Mouse (Mus musculus): ENCODE results near the gene Arhgap33. TPM values are rescaled to one million over a fixed set of nuclear protein-coding genes. Genes with fewer than 3 reads are reported as not detected.

The Arhgap33 gene
- polyA plus RNA-seq (2014; fragmentation: Nextera tagmentation; extraction: Ambion mirVana) = 13.2 and 13.4 TPM in 2 replicates

- ATAC-seq (ENCODE audit: insufficient number of reproducible peaks, insufficient read depth, low FRiP score, low read depth) = peak; percentile 92
- H3K27ac ChIP-seq (ENCODE audit: low read length) = peak within 1 kb of the TSS; percentile 15; the same call in 1 of the 2 replicates
- peak within 1 kb of the TSS; percentile 92 for H3K4me2 ChIP-seq (replicated peaks; ENCODE audit: low read depth, low read length)
- peaks cover 15% of the 10 kb centered on the region for H3K4me1 ChIP-seq (ENCODE audit: control insufficient read depth, insufficient read depth, low read length)
- H3K4me3 ChIP-seq (ENCODE audit: low read depth, low read length) = peak within 1 kb of the TSS; percentile 63
- WGBS = under 1% methylated on average over 63 of the region's 84 CpGs
- H3K9ac ChIP-seq (replicated peaks; ENCODE audit: low read depth, low read length) = peak within 1 kb of the TSS; percentile 58
- no peaks in the 10 kb centered on the region for H3K9me3 ChIP-seq (ENCODE audit: control insufficient read depth, low read depth, low read length)
- H3K36me3 ChIP-seq (ENCODE audit: control insufficient read depth, insufficient read depth, low read length) = peaks cover 23% of the 10 kb centered on the region; the same call in 1 of the 2 replicates
- H3K27me3 ChIP-seq (ENCODE audit: control insufficient read depth, insufficient read depth, low read length) = no peaks in the 10 kb centered on the region
Observed at GRCm38 (mm10) chr7:30534633-30535577, at the start of gene Arhgap33. Arhgap33 (minus strand) TSS chr7:30535060.

- no peak for ATAC-seq (ENCODE audit: insufficient number of reproducible peaks, insufficient read depth, low FRiP score, low read depth)
- H3K9me3 ChIP-seq (ENCODE audit: control insufficient read depth, low read depth, low read length) = no peaks in the 10 kb centered on the region
- H3K4me2 ChIP-seq (replicated peaks; ENCODE audit: low read depth, low read length) = no peak overlapping the region
- peaks cover 71% of the 10 kb centered on the region for H3K36me3 ChIP-seq (ENCODE audit: control insufficient read depth, insufficient read depth, low read length)
- no peak overlapping the region for H3K9ac ChIP-seq (replicated peaks; ENCODE audit: low read depth, low read length)
- H3K4me3 ChIP-seq (ENCODE audit: low read depth, low read length) = no peak overlapping the region
- H3K4me1 ChIP-seq (ENCODE audit: control insufficient read depth, insufficient read depth, low read length) = peaks cover 12% of the 10 kb centered on the region; the same call in 1 of the 2 replicates
- no peak overlapping the region for H3K27ac ChIP-seq (ENCODE audit: low read length)
- WGBS = 93% methylated on average over 10 of the region's 10 CpGs
- H3K27me3 ChIP-seq (ENCODE audit: control insufficient read depth, insufficient read depth, low read length) = no peaks in the 10 kb centered on the region
Observed at GRCm38 (mm10) chr7:30584339-30584738, 49.5 kb upstream of the Arhgap33 start.

GRCm38 (mm10) chr7:30581547-30581946, 46.7 kb upstream of the Arhgap33 start:
- Histone ChIP-seq H3K4me2 (replicated peaks; ENCODE audit: low read depth, low read length) (no peak overlapping the region), H3K9me3 (ENCODE audit: control insufficient read depth, low read depth, low read length) (no peaks in the 10 kb centered on the region), H3K9ac (replicated peaks; ENCODE audit: low read depth, low read length) (no peak overlapping the region), H3K4me1 (ENCODE audit: control insufficient read depth, insufficient read depth, low read length) (peaks cover 2% of the 10 kb centered on the region; the same call in 1 of the 2 replicates), H3K36me3 (ENCODE audit: control insufficient read depth, insufficient read depth, low read length) (peaks cover 97% of the 10 kb centered on the region), H3K27me3 (ENCODE audit: control insufficient read depth, insufficient read depth, low read length) (no peaks in the 10 kb centered on the region), H3K4me3 (ENCODE audit: low read depth, low read length) (no peak overlapping the region), H3K27ac (ENCODE audit: low read length) (no peak overlapping the region)
- no peak for ATAC-seq (ENCODE audit: insufficient number of reproducible peaks, insufficient read depth, low FRiP score, low read depth)
- WGBS = 96% methylated on average over 16 of the region's 16 CpGs

- Histone ChIP-seq H3K4me2 (replicated peaks; ENCODE audit: low read depth, low read length) (no peak overlapping the region), H3K9me3 (ENCODE audit: control insufficient read depth, low read depth, low read length) (no peaks in the 10 kb centered on the region), H3K4me3 (ENCODE audit: low read depth, low read length) (no peak overlapping the region), H3K27me3 (ENCODE audit: control insufficient read depth, insufficient read depth, low read length) (no peaks in the 10 kb centered on the region), H3K4me1 (ENCODE audit: control insufficient read depth, insufficient read depth, low read length) (no peaks in the 10 kb centered on the region), H3K9ac (replicated peaks; ENCODE audit: low read depth, low read length) (no peak overlapping the region), H3K27ac (ENCODE audit: low read length) (no peak overlapping the region), H3K36me3 (ENCODE audit: control insufficient read depth, insufficient read depth, low read length) (peaks cover 97% of the 10 kb centered on the region)
- ATAC-seq (ENCODE audit: insufficient number of reproducible peaks, insufficient read depth, low FRiP score, low read depth) = no peak
- WGBS = 93% methylated on average over 8 of the region's 8 CpGs
Observed at GRCm38 (mm10) chr7:30579950-30580349, 45.1 kb upstream of the Arhgap33 start.

GRCm38 (mm10) chr7:30572969-30573368, 38.1 kb upstream of the Arhgap33 start:
- Histone ChIP-seq H3K4me1 (ENCODE audit: control insufficient read depth, insufficient read depth, low read length) (no peaks in the 10 kb centered on the region), H3K9me3 (ENCODE audit: control insufficient read depth, low read depth, low read length) (no peaks in the 10 kb centered on the region), H3K27me3 (ENCODE audit: control insufficient read depth, insufficient read depth, low read length) (no peaks in the 10 kb centered on the region), H3K4me2 (replicated peaks; ENCODE audit: low read depth, low read length) (no peak overlapping the region), H3K36me3 (ENCODE audit: control insufficient read depth, insufficient read depth, low read length) (peaks cover 97% of the 10 kb centered on the region), H3K4me3 (ENCODE audit: low read depth, low read length) (no peak overlapping the region), H3K27ac (ENCODE audit: low read length) (no peak overlapping the region), H3K9ac (replicated peaks; ENCODE audit: low read depth, low read length) (no peak overlapping the region)
- 83% methylated on average over 2 of the region's 2 CpGs for WGBS
- ATAC-seq (ENCODE audit: insufficient number of reproducible peaks, insufficient read depth, low FRiP score, low read depth) = no peak

- H3K4me2 ChIP-seq (replicated peaks; ENCODE audit: low read depth, low read length) = no peak overlapping the region
- no peaks in the 10 kb centered on the region for H3K9me3 ChIP-seq (ENCODE audit: control insufficient read depth, low read depth, low read length)
- H3K4me1 ChIP-seq (ENCODE audit: control insufficient read depth, insufficient read depth, low read length) = no peaks in the 10 kb centered on the region
- 88% methylated on average over 5 of the region's 5 CpGs for WGBS
- H3K4me3 ChIP-seq (ENCODE audit: low read depth, low read length) = no peak overlapping the region
- H3K36me3 ChIP-seq (ENCODE audit: control insufficient read depth, insufficient read depth, low read length) = peaks cover 91% of the 10 kb centered on the region
- H3K27ac ChIP-seq (ENCODE audit: low read length) = no peak overlapping the region
- H3K9ac ChIP-seq (replicated peaks; ENCODE audit: low read depth, low read length) = no peak overlapping the region
- ATAC-seq (ENCODE audit: insufficient number of reproducible peaks, insufficient read depth, low FRiP score, low read depth) = no peak
- no peaks in the 10 kb centered on the region for H3K27me3 ChIP-seq (ENCODE audit: control insufficient read depth, insufficient read depth, low read length)
Observed at GRCm38 (mm10) chr7:30572389-30572788, 37.5 kb upstream of the Arhgap33 start.

- Histone ChIP-seq H3K9me3 (ENCODE audit: control insufficient read depth, low read depth, low read length) (no peaks in the 10 kb centered on the region), H3K27ac (ENCODE audit: low read length) (no peak overlapping the region), H3K4me2 (replicated peaks; ENCODE audit: low read depth, low read length) (no peak overlapping the region), H3K36me3 (ENCODE audit: control insufficient read depth, insufficient read depth, low read length) (peaks cover 58% of the 10 kb centered on the region), H3K4me1 (ENCODE audit: control insufficient read depth, insufficient read depth, low read length) (no peaks in the 10 kb centered on the region), H3K9ac (replicated peaks; ENCODE audit: low read depth, low read length) (no peak overlapping the region), H3K4me3 (ENCODE audit: low read depth, low read length) (no peak overlapping the region), H3K27me3 (ENCODE audit: control insufficient read depth, insufficient read depth, low read length) (no peaks in the 10 kb centered on the region)
- no peak for ATAC-seq (ENCODE audit: insufficient number of reproducible peaks, insufficient read depth, low FRiP score, low read depth)
- 88% methylated on average over 11 of the region's 11 CpGs for WGBS
Observed at GRCm38 (mm10) chr7:30567555-30567954, 32.7 kb upstream of the Arhgap33 start.

- Histone ChIP-seq H3K36me3 (ENCODE audit: control insufficient read depth, insufficient read depth, low read length) (peaks cover 45% of the 10 kb centered on the region), H3K27ac (ENCODE audit: low read length) (no peak overlapping the region), H3K9me3 (ENCODE audit: control insufficient read depth, low read depth, low read length) (no peaks in the 10 kb centered on the region), H3K9ac (replicated peaks; ENCODE audit: low read depth, low read length) (no peak overlapping the region), H3K4me1 (ENCODE audit: control insufficient read depth, insufficient read depth, low read length) (no peaks in the 10 kb centered on the region), H3K27me3 (ENCODE audit: control insufficient read depth, insufficient read depth, low read length) (no peaks in the 10 kb centered on the region), H3K4me3 (ENCODE audit: low read depth, low read length) (no peak overlapping the region), H3K4me2 (replicated peaks; ENCODE audit: low read depth, low read length) (no peak overlapping the region)
- ATAC-seq (ENCODE audit: insufficient number of reproducible peaks, insufficient read depth, low FRiP score, low read depth) = no peak
- 80% methylated on average over 9 of the region's 9 CpGs for WGBS
Observed at GRCm38 (mm10) chr7:30566033-30566432, 31.2 kb upstream of the Arhgap33 start.

Measured in stomach, embryonic 14.5 days (tissue).